Mouse (Mus musculus) heart, embryonic 10.5 days (tissue): ENCODE data around the gene Gm20721. TPM values are rescaled to one million over a fixed set of nuclear protein-coding genes. Genes with fewer than 3 reads are reported as not detected.
A peak's percentile ranks its signal among the peaks of the same experiment; 100 is the strongest.

Source experiments
- DNase-seq: peaks from one replicate; pipeline ENCODE4 v3.0.0-alpha.2; 2017; ENCODE audit warnings: low spot score
- H3K27ac ChIP-seq: fragments of 300-500 bp; sonication (generic); 2 replicates; pipeline ENCODE4 v1.5.1; 2016; ENCODE audit warnings: mild to moderate bottlenecking
- H3K27me3 ChIP-seq: fragments of 300-500 bp; sonication (generic); 2 replicates; pipeline ENCODE4 v1.6.1; 2016; ENCODE audit warnings: mild to moderate bottlenecking; ENCODE audit not compliant: poor library complexity, insufficient read depth, severe bottlenecking
- H3K36me3 ChIP-seq: fragments of 300-500 bp; sonication (generic); 2 replicates; pipeline ENCODE4 v1.6.1; 2016; ENCODE audit warnings: mild to moderate bottlenecking, moderate library complexity
- H3K4me1 ChIP-seq: fragments of 300-500 bp; sonication (generic); 2 replicates; pipeline ENCODE4 v1.6.1; 2016; ENCODE audit warnings: mild to moderate bottlenecking
- H3K4me3 ChIP-seq: fragments of 300-500 bp; sonication (generic); 2 replicates; pipeline ENCODE4 v1.5.1; 2016; ENCODE audit warnings: mild to moderate bottlenecking, moderate library complexity
- H3K9me3 ChIP-seq: fragments of 300-500 bp; sonication (generic); 2 replicates; pipeline ENCODE4 v1.6.1; 2016; ENCODE audit warnings: mild to moderate bottlenecking, moderate library complexity
- WGBS: fragments of 180-500 bp; shearing (Covaris S2); methylation state at CpG from one replicate; pipeline ENCODE4 v1.1.7; 2016; 5-methylcytosine and 5-hydroxymethylcytosine counted together
- polyA plus RNA-seq: library from polyadenylated mRNA; unstranded; fragments of >200 nt; fragmentation: Nextera tagmentation; extraction: Ambion mirVana; gene quantifications from 2 replicates; pipeline ENCODE4 v1.2.1, GENCODE M21; 2016

The Gm20721 gene
- polyA plus RNA-seq, 1 experiment from 2014 or later, result 20.6 TPM

DNA sequence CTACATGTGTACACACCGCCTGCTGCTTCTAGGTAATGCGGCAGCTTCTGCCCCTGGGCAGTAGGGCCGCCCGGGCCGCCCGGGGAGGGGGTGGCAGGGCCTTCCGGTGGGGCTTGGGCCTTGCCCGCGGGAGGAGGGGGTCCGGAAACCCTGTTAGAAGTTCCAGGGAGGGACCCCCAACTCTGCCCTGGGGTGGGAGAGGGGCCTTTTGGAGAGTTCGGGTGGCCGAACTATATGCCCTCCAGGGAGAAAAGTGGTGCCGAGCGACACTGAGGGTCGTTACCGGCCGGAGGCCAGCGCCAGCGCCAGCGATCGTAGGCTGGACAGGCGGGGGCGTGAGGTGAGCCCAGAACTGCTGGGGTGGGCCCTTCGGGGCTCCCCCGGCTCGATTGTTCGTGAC, 46.3 kb downstream of the Gm20721 start:
- Histone ChIP-seq H3K27ac (no peak overlapping the region), H3K36me3 (peaks cover 17% of the 10 kb centered on the region; the same call in 1 of the 2 replicates), H3K27me3 (peaks cover 29% of the 10 kb centered on the region), H3K9me3 (peaks cover 47% of the 10 kb centered on the region), H3K4me3 (peak overlapping the region; percentile 58), H3K4me1 (peaks cover 21% of the 10 kb centered on the region)
- DNase-seq, result no peak
- 56% methylated on average over 27 of the region's 27 CpGs for WGBS

DNA sequence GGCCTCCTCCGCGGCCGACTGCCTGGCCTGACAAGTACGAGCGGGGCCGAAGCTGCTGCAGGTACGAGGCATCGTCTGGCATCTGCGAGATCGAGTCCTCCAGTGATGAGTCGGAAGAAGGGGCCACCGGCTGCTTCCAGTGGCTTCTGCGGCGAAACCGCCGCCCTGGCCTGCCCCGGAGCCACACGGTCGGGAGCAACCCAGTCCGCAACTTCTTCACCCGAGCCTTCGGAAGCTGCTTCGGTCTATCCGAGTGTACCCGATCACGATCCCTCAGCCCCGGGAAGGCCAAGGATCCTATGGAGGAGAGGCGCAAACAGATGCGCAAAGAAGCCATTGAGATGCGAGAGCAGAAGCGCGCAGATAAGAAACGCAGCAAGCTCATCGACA, 46.7 kb downstream of the Gm20721 start:
- H3K27ac ChIP-seq, result no peak overlapping the region; the same call in 1 of the 2 replicates
- peak; percentile 75 for DNase-seq
- WGBS, result 53% methylated on average over 34 of the region's 34 CpGs
- H3K36me3 ChIP-seq, result peaks cover 17% of the 10 kb centered on the region; the same call in 1 of the 2 replicates
- H3K4me1 ChIP-seq, result peaks cover 21% of the 10 kb centered on the region
- peak overlapping the region; percentile 58 for H3K4me3 ChIP-seq
- H3K27me3 ChIP-seq, result peaks cover 29% of the 10 kb centered on the region
- peaks cover 51% of the 10 kb centered on the region for H3K9me3 ChIP-seq

DNA sequence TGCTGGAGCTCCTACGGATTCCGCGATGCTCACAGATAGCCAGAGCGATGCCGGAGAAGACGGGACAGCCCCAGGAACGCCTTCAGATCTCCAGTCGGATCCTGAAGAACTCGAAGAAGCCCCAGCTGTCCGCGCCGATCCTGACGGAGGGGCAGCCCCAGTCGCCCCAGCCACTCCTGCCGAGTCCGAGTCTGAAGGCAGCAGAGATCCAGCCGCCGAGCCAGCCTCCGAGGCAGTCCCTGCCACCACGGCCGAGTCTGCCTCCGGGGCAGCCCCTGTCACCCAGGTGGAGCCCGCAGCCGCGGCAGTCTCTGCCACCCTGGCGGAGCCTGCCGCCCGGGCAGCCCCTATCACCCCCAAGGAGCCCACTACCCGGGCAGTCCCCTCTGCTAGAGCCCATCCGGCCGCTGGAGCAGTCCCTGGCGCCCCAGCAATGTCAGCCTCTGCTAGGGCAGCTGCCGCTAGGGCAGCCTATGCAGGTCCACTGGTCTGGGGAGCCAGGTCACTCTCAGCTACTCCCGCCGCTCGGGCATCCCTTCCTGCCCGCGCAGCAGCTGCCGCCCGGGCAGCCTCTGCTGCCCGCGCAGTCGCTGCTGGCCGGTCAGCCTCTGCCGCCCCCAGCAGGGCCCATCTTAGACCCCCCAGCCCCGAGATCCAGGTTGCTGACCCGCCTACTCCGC, 47.3 kb downstream of the Gm20721 start:
- Histone ChIP-seq H3K9me3 (peaks cover 55% of the 10 kb centered on the region), H3K27ac (no peak overlapping the region; the same call in 1 of the 2 replicates), H3K4me1 (peaks cover 21% of the 10 kb centered on the region), H3K36me3 (peaks cover 17% of the 10 kb centered on the region; the same call in 1 of the 2 replicates), H3K27me3 (peaks cover 29% of the 10 kb centered on the region), H3K4me3 (peak overlapping the region; percentile 58)
- 51% methylated on average over 48 of the region's 48 CpGs for WGBS
- no peak for DNase-seq

GRCm38 (mm10) chr2:174298471-174298870, 48.0 kb downstream of the Gm20721 start:
- Histone ChIP-seq H3K27me3 (peaks cover 29% of the 10 kb centered on the region), H3K4me3 (peak overlapping the region; percentile 58), H3K4me1 (peaks cover 21% of the 10 kb centered on the region), H3K36me3 (peaks cover 17% of the 10 kb centered on the region; the same call in 1 of the 2 replicates), H3K9me3 (peaks cover 55% of the 10 kb centered on the region), H3K27ac (no peak overlapping the region)
- DNase-seq, result no peak
- WGBS, result 44% methylated on average over 33 of the region's 33 CpGs

DNA sequence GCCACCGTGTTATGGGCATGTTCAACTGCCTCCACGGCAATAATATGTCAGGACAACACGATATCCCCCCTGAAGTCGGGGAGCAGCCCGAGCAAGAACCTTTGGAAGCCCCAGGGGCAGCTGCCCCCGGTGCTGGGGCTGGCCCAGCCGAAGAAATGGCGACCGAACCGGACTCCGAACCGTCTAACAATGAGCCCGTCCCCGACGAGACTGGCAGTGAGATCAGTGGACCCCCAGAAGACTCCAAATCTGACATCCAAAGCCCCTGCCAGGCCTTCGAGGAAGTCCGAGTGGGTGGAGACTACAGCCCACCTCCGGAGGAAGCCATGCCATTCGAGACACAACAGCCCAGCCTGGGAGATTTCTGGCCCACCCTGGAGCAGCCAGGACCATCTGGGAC, 48.7 kb downstream of the Gm20721 start:
- 58% methylated on average over 19 of the region's 19 CpGs for WGBS
- peaks cover 55% of the 10 kb centered on the region for H3K9me3 ChIP-seq
- no peak overlapping the region for H3K27ac ChIP-seq
- peaks cover 17% of the 10 kb centered on the region; the same call in 1 of the 2 replicates for H3K36me3 ChIP-seq
- DNase-seq, result no peak
- H3K27me3 ChIP-seq, result peaks cover 29% of the 10 kb centered on the region
- peaks cover 24% of the 10 kb centered on the region for H3K4me1 ChIP-seq
- H3K4me3 ChIP-seq, result peak overlapping the region; percentile 58; the same call in 1 of the 2 replicates

GRCm38 (mm10) chr2:174297086-174297571, 49.4 kb downstream of the Gm20721 start:
- Histone ChIP-seq H3K27ac (no peak overlapping the region), H3K9me3 (peaks cover 55% of the 10 kb centered on the region), H3K36me3 (peaks cover 17% of the 10 kb centered on the region; the same call in 1 of the 2 replicates), H3K4me1 (peaks cover 30% of the 10 kb centered on the region), H3K27me3 (peaks cover 29% of the 10 kb centered on the region), H3K4me3 (peak overlapping the region; percentile 71)
- DNase-seq, result no peak
- 54% methylated on average over 29 of the region's 29 CpGs for WGBS

DNA sequence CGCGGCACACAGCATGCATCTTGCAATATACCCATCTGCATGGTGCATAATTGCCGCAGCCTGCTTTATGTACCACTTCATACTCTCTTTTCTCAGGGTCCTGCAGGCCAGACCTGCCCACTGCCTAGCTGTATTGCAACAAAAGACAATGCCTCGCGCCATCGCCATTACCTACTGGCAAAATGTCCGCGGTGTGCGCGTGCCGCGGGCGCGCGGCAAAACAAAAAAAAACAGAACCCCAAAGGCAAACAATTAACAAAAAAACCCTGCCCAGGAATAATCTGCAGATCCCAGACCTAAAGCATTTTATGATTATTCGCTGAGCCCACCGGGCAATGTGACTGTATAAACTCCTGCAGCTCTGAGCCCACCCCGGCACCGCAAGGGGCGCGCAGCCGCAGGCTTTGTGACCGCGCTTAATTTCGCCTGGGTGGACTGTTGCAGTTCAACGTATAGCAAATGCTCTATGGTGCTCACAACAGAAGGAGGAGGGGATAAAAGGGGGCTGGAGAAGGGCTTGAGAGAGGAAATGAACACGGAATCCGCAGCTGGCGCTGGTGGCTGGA, 50.5 kb downstream of the Gm20721 start:
- Histone ChIP-seq H3K9me3 (peaks cover 55% of the 10 kb centered on the region), H3K4me1 (peaks cover 40% of the 10 kb centered on the region), H3K27me3 (peaks cover 29% of the 10 kb centered on the region), H3K36me3 (peaks cover 17% of the 10 kb centered on the region; the same call in 1 of the 2 replicates), H3K4me3 (peak overlapping the region; percentile 71), H3K27ac (peak overlapping the region; percentile 93)
- no peak for DNase-seq
- 55% methylated on average over 29 of the region's 29 CpGs for WGBS

DNA sequence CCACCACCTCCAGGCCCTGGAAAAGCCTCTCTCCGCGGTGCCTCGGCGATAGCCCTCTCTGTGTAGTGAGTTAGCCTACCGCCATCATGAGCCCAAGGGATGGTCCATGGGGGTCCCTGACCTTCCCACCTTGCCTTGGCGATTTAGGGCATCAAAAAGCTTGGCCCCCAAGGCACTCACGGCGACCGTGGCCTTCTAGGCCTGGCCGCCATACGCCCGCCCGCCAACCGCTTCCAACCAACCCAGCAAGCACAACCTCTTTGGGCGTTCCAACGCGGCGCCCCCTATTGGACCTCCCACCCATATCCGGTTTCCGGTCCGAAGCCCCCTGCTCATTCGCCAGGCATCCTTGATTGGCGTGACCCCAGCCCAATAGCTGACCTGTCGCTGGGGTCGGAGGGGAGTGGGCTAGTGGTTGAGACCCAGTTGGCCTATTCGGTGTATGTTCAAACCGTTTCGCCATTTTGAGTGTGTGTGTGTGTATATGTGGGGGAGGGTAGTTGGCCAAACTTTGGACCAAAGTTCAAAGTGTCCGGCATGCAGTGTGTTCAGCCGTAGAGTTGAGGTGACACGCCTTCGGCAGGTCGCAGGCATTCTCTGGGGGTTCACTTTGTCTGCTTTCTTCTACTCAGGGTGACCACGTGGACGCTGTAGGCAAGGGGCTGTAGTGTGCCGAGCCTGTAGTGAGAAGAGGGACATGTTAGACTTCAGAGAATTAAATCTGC, 51.2 kb downstream of the Gm20721 start:
- peak overlapping the region; percentile 71 for H3K4me3 ChIP-seq
- peak overlapping the region; percentile 93 for H3K27ac ChIP-seq
- WGBS, result 54% methylated on average over 36 of the region's 36 CpGs
- peaks cover 49% of the 10 kb centered on the region for H3K9me3 ChIP-seq
- H3K4me1 ChIP-seq, result peaks cover 44% of the 10 kb centered on the region
- H3K27me3 ChIP-seq, result peaks cover 29% of the 10 kb centered on the region
- H3K36me3 ChIP-seq, result peaks cover 16% of the 10 kb centered on the region; the same call in 1 of the 2 replicates
- peak; percentile 97 for DNase-seq

DNA sequence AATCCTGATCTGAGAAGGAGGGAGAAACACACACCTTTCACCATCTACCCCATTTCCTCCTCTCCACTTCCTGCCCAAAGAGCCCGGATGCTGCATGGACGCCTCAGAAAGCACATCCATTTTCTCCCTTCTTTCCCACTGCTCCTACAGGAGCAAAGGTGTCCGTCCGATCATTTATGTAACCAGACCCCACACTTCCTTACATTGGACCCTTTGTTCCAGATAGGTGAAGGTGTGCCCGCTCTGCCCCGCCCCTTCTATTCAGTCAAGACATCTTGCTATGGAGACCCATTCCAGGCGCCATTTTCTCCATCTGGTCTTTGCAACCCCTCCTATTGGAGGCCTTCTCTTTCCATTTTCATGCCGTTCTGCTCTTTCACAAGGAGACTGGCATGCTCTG, 52.1 kb downstream of the Gm20721 start:
- 51% methylated on average over 8 of the region's 8 CpGs for WGBS
- Histone ChIP-seq H3K4me3 (peak overlapping the region; percentile 71), H3K36me3 (peaks cover 10% of the 10 kb centered on the region; the same call in 1 of the 2 replicates), H3K4me1 (peaks cover 39% of the 10 kb centered on the region), H3K9me3 (peaks cover 40% of the 10 kb centered on the region), H3K27ac (peak overlapping the region; percentile 93), H3K27me3 (peaks cover 26% of the 10 kb centered on the region)
- DNase-seq, result no peak

GRCm38 (mm10) chr2:174291662-174292030, 54.9 kb downstream of the Gm20721 start:
- 53% methylated on average over 2 of the region's 2 CpGs for WGBS
- Histone ChIP-seq H3K36me3 (peaks cover 19% of the 10 kb centered on the region), H3K4me1 (peaks cover 25% of the 10 kb centered on the region), H3K4me3 (peak overlapping the region; percentile 43), H3K27ac (no peak overlapping the region), H3K9me3 (peaks cover 19% of the 10 kb centered on the region), H3K27me3 (peaks cover 27% of the 10 kb centered on the region; the same call in 1 of the 2 replicates)
- no peak for DNase-seq

DNA sequence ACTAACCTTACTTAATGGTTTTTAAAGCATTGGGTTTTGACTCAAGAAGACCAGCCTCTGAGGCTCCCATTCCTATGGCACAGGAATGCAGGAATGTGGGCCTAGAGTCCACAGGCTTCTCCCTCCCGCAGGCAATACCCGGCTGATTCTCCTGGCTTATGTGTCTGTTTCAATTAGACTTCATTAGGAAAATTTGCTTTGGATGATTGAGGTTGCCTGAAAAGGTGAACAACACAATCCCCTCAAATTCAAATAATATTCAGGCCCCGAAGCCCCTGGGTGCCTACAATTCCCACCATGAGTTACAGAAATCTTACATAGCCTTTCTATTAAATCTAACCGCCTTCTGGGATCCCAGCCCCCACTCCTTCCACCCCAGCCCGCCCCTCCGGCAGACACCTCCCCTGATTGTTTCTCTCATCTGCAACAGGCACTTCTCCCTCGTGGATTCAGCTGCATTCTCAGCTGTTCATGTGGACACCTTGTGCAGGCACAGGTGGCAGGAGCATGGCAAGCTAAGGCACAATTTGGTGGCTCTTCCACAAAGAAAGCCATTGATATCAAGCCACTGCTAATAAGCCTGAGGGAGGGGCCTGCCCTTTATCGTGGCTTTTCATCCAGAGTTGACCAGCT, 55.4 kb downstream of the Gm20721 start:
- H3K27me3 ChIP-seq, result peaks cover 32% of the 10 kb centered on the region
- H3K36me3 ChIP-seq, result peaks cover 24% of the 10 kb centered on the region
- H3K4me3 ChIP-seq, result peak overlapping the region; percentile 15; the same call in 1 of the 2 replicates
- no peak overlapping the region for H3K27ac ChIP-seq
- H3K4me1 ChIP-seq, result peaks cover 25% of the 10 kb centered on the region
- H3K9me3 ChIP-seq, result peaks cover 15% of the 10 kb centered on the region
- DNase-seq, result no peak
- 62% methylated on average over 8 of the region's 8 CpGs for WGBS

DNA sequence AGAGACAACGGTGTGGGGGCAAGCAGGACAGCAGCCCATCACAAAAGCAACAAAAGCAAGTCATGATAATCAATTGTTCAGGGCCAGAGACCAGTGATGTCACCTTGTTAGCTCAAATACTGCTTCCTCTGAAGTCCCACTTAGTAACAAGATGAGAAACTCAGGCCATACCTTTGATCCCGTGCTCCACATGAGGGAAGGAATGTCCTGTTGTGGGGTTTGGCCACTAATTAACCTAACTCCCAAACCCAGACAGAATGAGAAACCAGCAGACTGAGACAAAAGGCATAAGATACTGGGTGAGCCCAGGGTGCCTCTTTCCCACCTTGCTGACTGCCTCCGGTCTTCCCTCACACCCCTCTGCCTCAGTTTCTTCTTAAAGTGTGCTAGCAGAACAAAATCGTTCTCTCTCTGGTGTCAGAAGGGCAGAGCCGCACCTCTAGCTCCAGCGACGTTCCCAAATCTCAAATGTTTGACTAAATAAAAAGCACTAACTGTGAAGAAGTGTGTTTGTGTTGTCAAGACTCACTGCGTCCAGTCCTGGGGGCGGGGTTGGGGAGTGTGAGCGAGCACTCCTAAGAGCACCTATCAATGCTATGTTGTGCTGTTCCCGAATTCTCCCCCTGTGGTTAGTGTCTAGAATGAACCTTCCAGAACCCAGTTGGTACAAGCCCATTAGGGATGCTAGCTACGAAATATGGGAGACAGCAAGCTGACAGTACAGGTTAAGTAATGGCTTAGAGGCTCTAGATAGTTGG, 57.7 kb downstream of the Gm20721 start:
- Histone ChIP-seq H3K4me3 (no peak overlapping the region), H3K27ac (no peak overlapping the region), H3K9me3 (peaks cover 3% of the 10 kb centered on the region; the same call in 1 of the 2 replicates), H3K27me3 (peaks cover 54% of the 10 kb centered on the region), H3K36me3 (peaks cover 47% of the 10 kb centered on the region), H3K4me1 (peaks cover 38% of the 10 kb centered on the region)
- DNase-seq, result no peak
- 53% methylated on average over 12 of the region's 12 CpGs for WGBS
